Mouse (Mus musculus): ENCODE measurements around the gene Chmp1a. TPM values are rescaled to one million over a fixed set of nuclear protein-coding genes. Genes with fewer than 3 reads are reported as not detected.

Chmp1a gene
- polyA plus RNA-seq, 1 experiment from 2014 or later, result 248 TPM

DNA sequence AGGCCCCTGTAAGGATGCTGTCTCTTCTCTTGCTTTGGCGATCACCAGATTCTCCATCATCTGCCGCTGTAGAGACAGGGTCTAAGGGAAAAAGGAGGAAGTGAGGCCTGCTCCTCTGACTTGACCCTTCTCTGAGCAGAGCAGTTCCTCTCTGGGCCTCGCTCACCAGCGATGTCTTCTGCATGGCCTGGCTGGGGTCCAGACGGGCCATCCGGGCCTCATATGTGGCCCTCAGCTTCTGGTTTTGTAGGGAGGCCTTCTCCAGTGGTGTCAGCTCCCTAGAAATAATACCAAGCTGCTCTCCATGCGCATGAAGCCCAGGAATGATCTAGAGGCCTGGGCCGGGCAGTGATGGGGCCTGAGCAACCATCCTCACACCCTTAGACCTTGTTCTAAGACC lies 36.0 kb upstream of the Chmp1a start:
- Histone ChIP-seq H3K4me2 (ENCODE audit: low read length) (no peak overlapping the region), H3K4me3 (replicated peaks; ENCODE audit: low read length) (no peak overlapping the region), H3K36me3 (ENCODE audit: control insufficient read depth, insufficient read depth) (peaks cover 24% of the 10 kb centered on the region), H3K4me1 (replicated peaks; ENCODE audit: control insufficient read depth, insufficient read depth, low read length) (peaks cover 11% of the 10 kb centered on the region), H3K27me3 (replicated peaks; ENCODE audit: control insufficient read depth, insufficient read depth, low read length) (no peaks in the 10 kb centered on the region), H3K27ac (ENCODE audit: low read length) (no peak overlapping the region), H3K9me3 (ENCODE audit: control insufficient read depth, low read length) (no peaks in the 10 kb centered on the region), H3K9ac (replicated peaks; ENCODE audit: low read depth, low read length) (no peak overlapping the region)
- ATAC-seq, result no peak
- WGBS, result 97% methylated on average over 8 of the region's 8 CpGs

GRCm38 (mm10) chr8:123247748-123248147 lies 35.2 kb upstream of the Chmp1a start:
- H3K27me3 ChIP-seq (replicated peaks; ENCODE audit: control insufficient read depth, insufficient read depth, low read length), result no peaks in the 10 kb centered on the region
- no peak overlapping the region for H3K9ac ChIP-seq (replicated peaks; ENCODE audit: low read depth, low read length)
- WGBS, result over 99% methylated on average over 6 of the region's 6 CpGs
- H3K4me2 ChIP-seq (ENCODE audit: low read length), result no peak overlapping the region
- ATAC-seq, result no peak
- H3K27ac ChIP-seq (ENCODE audit: low read length), result no peak overlapping the region
- peaks cover 24% of the 10 kb centered on the region for H3K36me3 ChIP-seq (ENCODE audit: control insufficient read depth, insufficient read depth)
- no peaks in the 10 kb centered on the region for H3K9me3 ChIP-seq (ENCODE audit: control insufficient read depth, low read length)
- no peak overlapping the region for H3K4me3 ChIP-seq (replicated peaks; ENCODE audit: low read length)
- peaks cover 4% of the 10 kb centered on the region for H3K4me1 ChIP-seq (replicated peaks; ENCODE audit: control insufficient read depth, insufficient read depth, low read length)

DNA sequence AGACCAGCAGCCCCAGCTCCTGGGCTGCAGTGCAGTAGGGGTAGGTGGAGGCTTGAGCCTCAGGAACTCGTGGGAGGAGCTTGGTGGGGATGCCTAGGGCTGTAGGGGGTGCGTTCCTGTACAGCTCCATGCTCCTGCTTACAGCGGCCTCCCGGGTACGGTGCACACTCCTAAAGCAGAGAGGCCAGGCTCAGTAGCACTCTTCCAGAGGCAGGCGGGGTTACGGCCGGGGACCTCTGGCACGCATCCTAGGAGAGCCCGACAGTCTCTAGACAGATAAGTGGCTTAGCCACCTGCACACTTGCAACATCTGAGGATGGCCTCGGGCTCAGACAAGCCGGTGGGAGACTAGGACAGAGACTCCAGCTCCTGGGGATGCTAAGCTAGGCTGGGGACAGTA lies 33.0 kb upstream of the Chmp1a start:
- peaks cover 24% of the 10 kb centered on the region for H3K36me3 ChIP-seq (ENCODE audit: control insufficient read depth, insufficient read depth)
- no peaks in the 10 kb centered on the region for H3K9me3 ChIP-seq (ENCODE audit: control insufficient read depth, low read length)
- no peak overlapping the region for H3K9ac ChIP-seq (replicated peaks; ENCODE audit: low read depth, low read length)
- H3K4me2 ChIP-seq (ENCODE audit: low read length), result no peak overlapping the region
- H3K27ac ChIP-seq (ENCODE audit: low read length), result no peak overlapping the region
- H3K4me1 ChIP-seq (replicated peaks; ENCODE audit: control insufficient read depth, insufficient read depth, low read length), result no peaks in the 10 kb centered on the region
- no peak for ATAC-seq
- WGBS, result 92% methylated on average over 12 of the region's 12 CpGs
- no peaks in the 10 kb centered on the region for H3K27me3 ChIP-seq (replicated peaks; ENCODE audit: control insufficient read depth, insufficient read depth, low read length)
- no peak overlapping the region for H3K4me3 ChIP-seq (replicated peaks; ENCODE audit: low read length)

DNA sequence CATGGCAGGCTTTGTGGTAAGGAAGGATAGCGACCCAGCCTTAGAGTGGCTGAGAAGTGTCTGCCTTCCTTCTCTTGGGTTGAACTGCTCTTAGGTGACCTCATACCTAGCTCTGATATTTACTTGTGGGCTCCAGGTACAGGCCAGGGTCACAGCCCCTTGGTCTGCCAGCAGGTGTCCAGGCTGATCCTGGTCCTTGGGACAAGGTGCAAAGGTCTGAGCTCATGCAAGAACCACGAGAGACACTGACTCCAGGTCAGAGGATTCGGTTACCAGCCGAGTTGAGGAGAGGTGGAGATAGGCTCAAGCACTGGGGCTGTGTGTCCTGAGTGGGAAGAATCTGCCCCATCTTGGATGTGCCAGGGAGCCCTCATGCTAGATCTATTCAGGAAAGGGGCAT lies 31.8 kb upstream of the Chmp1a start:
- Histone ChIP-seq H3K4me1 (replicated peaks; ENCODE audit: control insufficient read depth, insufficient read depth, low read length) (no peaks in the 10 kb centered on the region), H3K36me3 (ENCODE audit: control insufficient read depth, insufficient read depth) (peaks cover 24% of the 10 kb centered on the region), H3K4me2 (ENCODE audit: low read length) (no peak overlapping the region), H3K27ac (ENCODE audit: low read length) (no peak overlapping the region), H3K27me3 (replicated peaks; ENCODE audit: control insufficient read depth, insufficient read depth, low read length) (no peaks in the 10 kb centered on the region), H3K9me3 (ENCODE audit: control insufficient read depth, low read length) (no peaks in the 10 kb centered on the region), H3K9ac (replicated peaks; ENCODE audit: low read depth, low read length) (no peak overlapping the region), H3K4me3 (replicated peaks; ENCODE audit: low read length) (no peak overlapping the region)
- no peak for ATAC-seq
- WGBS, result 98% methylated on average over 4 of the region's 4 CpGs

- Histone ChIP-seq H3K4me2 (ENCODE audit: low read length) (no peak overlapping the region), H3K4me3 (replicated peaks; ENCODE audit: low read length) (no peak overlapping the region), H3K27ac (ENCODE audit: low read length) (no peak overlapping the region), H3K27me3 (replicated peaks; ENCODE audit: control insufficient read depth, insufficient read depth, low read length) (no peaks in the 10 kb centered on the region), H3K9ac (replicated peaks; ENCODE audit: low read depth, low read length) (no peak overlapping the region), H3K9me3 (ENCODE audit: control insufficient read depth, low read length) (no peaks in the 10 kb centered on the region), H3K36me3 (ENCODE audit: control insufficient read depth, insufficient read depth) (peaks cover 20% of the 10 kb centered on the region), H3K4me1 (replicated peaks; ENCODE audit: control insufficient read depth, insufficient read depth, low read length) (no peaks in the 10 kb centered on the region)
- WGBS, result 75% methylated on average over 11 of the region's 11 CpGs
- ATAC-seq, result no peak
Observed at GRCm38 (mm10) chr8:123243053-123243452, 30.5 kb upstream of the Chmp1a start.

DNA sequence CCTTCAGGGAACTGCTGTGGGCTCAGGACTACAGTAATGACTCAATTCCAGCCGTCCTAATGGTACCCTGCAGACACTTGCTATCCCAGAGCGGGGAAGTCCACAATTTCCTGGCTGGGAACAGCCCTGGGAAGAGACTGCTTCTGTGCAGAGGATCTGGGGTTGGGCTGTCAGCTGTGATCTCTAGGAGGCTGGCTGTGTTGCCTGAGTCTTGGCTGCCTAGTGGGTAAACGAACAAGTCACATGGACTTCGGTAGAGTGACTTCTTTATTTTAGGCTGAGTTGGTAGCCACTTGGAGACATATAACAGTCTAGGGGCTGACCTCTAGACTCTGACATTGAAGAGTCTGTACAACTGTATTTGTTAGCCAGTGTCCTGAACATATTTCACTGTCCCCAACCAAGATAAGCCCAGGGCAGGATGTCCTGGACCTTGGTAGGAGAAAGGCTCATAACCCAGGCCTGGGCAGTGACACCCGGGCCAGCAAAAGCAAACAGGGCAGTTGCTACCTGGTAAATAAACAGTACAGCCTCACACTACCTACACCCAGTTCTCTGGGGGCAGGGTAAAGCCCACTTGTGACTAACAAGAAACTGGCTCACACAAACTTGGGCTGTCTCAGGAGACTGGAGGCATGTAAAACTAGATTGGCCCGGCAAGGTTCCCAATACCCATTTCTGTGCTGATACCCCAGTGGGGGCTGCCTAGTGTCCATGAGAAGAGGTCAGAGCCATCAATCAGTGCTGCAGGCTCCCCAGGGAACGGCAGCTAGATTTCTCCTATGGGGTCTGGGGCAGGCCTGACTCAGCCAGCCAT lies 29.8 kb upstream of the Chmp1a start:
- no peak for ATAC-seq
- 91% methylated on average over 7 of the region's 7 CpGs for WGBS
- Histone ChIP-seq H3K4me2 (ENCODE audit: low read length) (no peak overlapping the region), H3K27me3 (replicated peaks; ENCODE audit: control insufficient read depth, insufficient read depth, low read length) (no peaks in the 10 kb centered on the region), H3K9me3 (ENCODE audit: control insufficient read depth, low read length) (no peaks in the 10 kb centered on the region), H3K4me1 (replicated peaks; ENCODE audit: control insufficient read depth, insufficient read depth, low read length) (no peaks in the 10 kb centered on the region), H3K9ac (replicated peaks; ENCODE audit: low read depth, low read length) (no peak overlapping the region), H3K4me3 (replicated peaks; ENCODE audit: low read length) (no peak overlapping the region), H3K27ac (ENCODE audit: low read length) (no peak overlapping the region), H3K36me3 (ENCODE audit: control insufficient read depth, insufficient read depth) (peaks cover 14% of the 10 kb centered on the region)

DNA sequence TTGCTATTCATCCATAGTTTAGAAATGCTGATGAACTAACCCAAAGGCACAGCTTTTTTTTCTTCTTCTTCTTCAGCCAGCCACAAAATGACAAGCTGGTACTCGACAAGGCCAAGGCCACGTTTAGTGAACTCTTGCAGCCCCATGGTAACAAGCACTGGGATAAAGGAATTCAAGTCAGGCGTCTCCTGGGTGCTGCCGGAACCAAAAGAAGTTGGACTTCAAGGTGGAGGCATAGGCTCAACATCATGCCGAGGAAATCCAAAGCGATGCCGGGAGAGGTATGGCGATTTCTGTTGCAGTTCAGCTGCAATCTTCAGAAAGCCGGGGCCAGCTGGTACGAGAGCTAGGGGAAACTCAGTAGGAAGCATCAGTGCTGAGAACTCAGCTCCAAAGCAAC lies 26.8 kb upstream of the Chmp1a start:
- ATAC-seq, result no peak
- Histone ChIP-seq H3K36me3 (ENCODE audit: control insufficient read depth, insufficient read depth) (peaks cover 3% of the 10 kb centered on the region; the same call in 1 of the 2 replicates), H3K4me1 (replicated peaks; ENCODE audit: control insufficient read depth, insufficient read depth, low read length) (peaks cover 17% of the 10 kb centered on the region), H3K27me3 (replicated peaks; ENCODE audit: control insufficient read depth, insufficient read depth, low read length) (peaks cover 15% of the 10 kb centered on the region; the same call in 1 of the 2 replicates), H3K9me3 (ENCODE audit: control insufficient read depth, low read length) (no peaks in the 10 kb centered on the region), H3K27ac (ENCODE audit: low read length) (no peak overlapping the region), H3K4me2 (ENCODE audit: low read length) (no peak overlapping the region), H3K9ac (replicated peaks; ENCODE audit: low read depth, low read length) (no peak overlapping the region), H3K4me3 (replicated peaks; ENCODE audit: low read length) (no peak overlapping the region)
- 83% methylated on average over 10 of the region's 10 CpGs for WGBS

- H3K9ac ChIP-seq (replicated peaks; ENCODE audit: low read depth, low read length), result peak within 1 kb of the TSS; percentile 61
- H3K36me3 ChIP-seq (ENCODE audit: control insufficient read depth, insufficient read depth), result no peaks in the 10 kb centered on the region
- no peak within 1 kb of the TSS for H3K27ac ChIP-seq (ENCODE audit: low read length)
- H3K4me1 ChIP-seq (replicated peaks; ENCODE audit: control insufficient read depth, insufficient read depth, low read length), result peaks cover 17% of the 10 kb centered on the region
- ATAC-seq, result peak; percentile 76
- H3K27me3 ChIP-seq (replicated peaks; ENCODE audit: control insufficient read depth, insufficient read depth, low read length), result peaks cover 20% of the 10 kb centered on the region; the same call in 1 of the 2 replicates
- peak within 1 kb of the TSS; percentile 73 for H3K4me2 ChIP-seq (ENCODE audit: low read length)
- no peaks in the 10 kb centered on the region for H3K9me3 ChIP-seq (ENCODE audit: control insufficient read depth, low read length)
- H3K4me3 ChIP-seq (replicated peaks; ENCODE audit: low read length), result peak within 1 kb of the TSS; percentile 44
- 1% methylated on average over 57 of the region's 57 CpGs for WGBS
Observed at GRCm38 (mm10) chr8:123235520-123236497, 23.2 kb upstream of the Chmp1a start, which contains the start of gene Spata2l. TSS of gene Spata2l (minus strand) at chr8:123236233.

DNA sequence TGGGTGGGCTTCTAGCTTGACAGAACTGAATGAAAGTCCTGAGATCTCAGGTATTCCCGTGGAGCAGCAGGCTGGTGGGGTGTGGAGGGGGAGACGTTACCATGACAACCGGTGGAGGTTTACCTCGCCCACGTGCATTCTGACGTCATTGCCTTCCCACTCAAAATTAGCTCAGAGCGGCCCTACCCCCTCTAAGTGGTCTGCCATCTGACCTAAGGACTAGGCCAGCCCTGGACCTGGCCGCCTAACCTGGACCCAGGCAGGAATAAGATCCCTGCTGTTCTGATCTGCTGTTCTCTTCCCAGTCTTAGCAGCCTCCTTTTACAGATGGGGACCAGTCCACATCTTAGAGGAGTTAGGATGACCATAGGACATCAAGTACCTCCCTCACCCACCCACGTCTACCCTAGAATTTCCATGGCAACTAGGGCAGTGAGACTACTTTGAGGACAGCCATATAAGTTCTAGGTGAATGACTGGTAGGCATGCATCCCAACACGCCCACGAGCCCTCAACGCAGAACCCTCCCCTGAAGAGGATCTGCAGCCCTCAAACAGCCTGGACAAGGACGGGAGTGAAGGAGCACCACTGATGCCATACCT lies 22.5 kb upstream of the Chmp1a start:
- Histone ChIP-seq H3K4me2 (ENCODE audit: low read length) (peak overlapping the region; percentile 73), H3K9ac (replicated peaks; ENCODE audit: low read depth, low read length) (peak overlapping the region; percentile 61), H3K4me3 (replicated peaks; ENCODE audit: low read length) (peak overlapping the region; percentile 44), H3K36me3 (ENCODE audit: control insufficient read depth, insufficient read depth) (no peaks in the 10 kb centered on the region), H3K27me3 (replicated peaks; ENCODE audit: control insufficient read depth, insufficient read depth, low read length) (peaks cover 20% of the 10 kb centered on the region; the same call in 1 of the 2 replicates), H3K4me1 (replicated peaks; ENCODE audit: control insufficient read depth, insufficient read depth, low read length) (peaks cover 17% of the 10 kb centered on the region), H3K27ac (ENCODE audit: low read length) (no peak overlapping the region), H3K9me3 (ENCODE audit: control insufficient read depth, low read length) (no peaks in the 10 kb centered on the region)
- ATAC-seq, result 0 out of 2 replicates have a peak, but pooled peaks have one; percentile 28
- 32% methylated on average over 13 of the region's 13 CpGs for WGBS

Measured in forebrain, embryonic 16.5 days (tissue).